Mouse (Mus musculus): ENCODE measurements around the gene Zfp638.

DNA sequence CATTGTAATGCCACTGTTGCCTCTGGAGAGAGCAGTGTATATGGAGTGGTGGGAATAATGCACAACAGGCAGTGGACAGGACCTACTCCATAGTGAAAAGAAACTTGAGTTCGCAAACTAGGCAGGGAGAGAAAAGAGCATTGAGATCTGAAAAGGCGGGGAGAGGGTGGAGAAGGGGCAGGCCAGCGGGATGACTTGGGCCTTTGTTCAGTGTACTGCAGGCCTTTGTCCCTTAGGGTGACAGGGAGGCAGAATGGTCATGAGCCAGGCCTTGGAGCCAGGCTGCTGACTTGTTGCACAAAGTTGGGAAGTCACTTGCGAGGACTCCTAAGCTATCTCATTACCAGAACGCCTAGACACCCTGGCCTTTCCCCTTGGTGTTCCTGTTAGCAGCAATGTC is 9.4 kb upstream of the Zfp638 start:
- TF ChIP-seq CTCF (conservative IDR thresholded peaks at IDR 0.05; ENCODE audit: insufficient read depth, insufficient read length, low read depth, low read length) (no peak), POLR2A (IDR thresholded peaks at IDR 0.05; ENCODE audit: low read depth, low read length) (no peak)

All from kidney, adult 2 months (tissue).